Mouse (Mus musculus): ENCODE measurements around the gene Plekha5. TPM values are rescaled to one million over a fixed set of nuclear protein-coding genes. Genes with fewer than 3 reads are reported as not detected.
"Not testable (repeated sequence)": the region's sequence is repeated elsewhere in the genome, so short reads cannot be mapped to it uniquely, and the experiment has no call there.

The Plekha5 gene
- polyA plus RNA-seq, 1 experiment from 2014 or later = 62.1 TPM

DNA sequence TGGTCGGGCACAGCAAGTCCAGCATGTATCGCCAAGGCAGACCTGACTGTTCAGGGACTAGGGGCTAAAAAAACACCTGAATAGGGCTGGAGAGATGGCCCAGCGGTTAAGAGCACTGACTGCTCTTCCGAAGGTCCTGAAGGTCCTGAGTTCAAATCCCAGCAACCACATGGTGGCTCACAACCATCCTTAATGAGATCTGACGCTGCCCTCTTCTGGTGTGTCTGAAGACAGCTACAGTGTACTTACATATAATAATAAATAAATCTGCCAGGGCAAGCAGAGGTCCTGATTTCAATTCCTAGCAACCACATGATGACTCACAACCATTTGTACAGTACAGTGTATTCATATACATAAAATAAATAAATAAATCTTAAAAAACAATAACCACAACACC is 181.3 kb downstream of the Plekha5 start:
- ATAC-seq (replicated peaks; ENCODE audit: low FRiP score, low TSS enrichment, low read depth); H3K4me1 ChIP-seq (replicated peaks; ENCODE audit: control insufficient read depth, insufficient read depth, low read length); H3K27me3 ChIP-seq (replicated peaks; ENCODE audit: control insufficient read depth, insufficient read depth, low read length); H3K4me3 ChIP-seq (ENCODE audit: low read depth, low read length); H3K9ac ChIP-seq (ENCODE audit: low read length); H3K4me2 ChIP-seq (ENCODE audit: low read length); H3K27ac ChIP-seq (ENCODE audit: low read depth); H3K9me3 ChIP-seq (ENCODE audit: control insufficient read depth, low read length); H3K36me3 ChIP-seq (ENCODE audit: control insufficient read depth, insufficient read depth, low read length); DNase-seq (ENCODE audit: low spot score): not testable (repeated sequence)
- 91% methylated on average over 5 of the region's 5 CpGs for WGBS

DNA sequence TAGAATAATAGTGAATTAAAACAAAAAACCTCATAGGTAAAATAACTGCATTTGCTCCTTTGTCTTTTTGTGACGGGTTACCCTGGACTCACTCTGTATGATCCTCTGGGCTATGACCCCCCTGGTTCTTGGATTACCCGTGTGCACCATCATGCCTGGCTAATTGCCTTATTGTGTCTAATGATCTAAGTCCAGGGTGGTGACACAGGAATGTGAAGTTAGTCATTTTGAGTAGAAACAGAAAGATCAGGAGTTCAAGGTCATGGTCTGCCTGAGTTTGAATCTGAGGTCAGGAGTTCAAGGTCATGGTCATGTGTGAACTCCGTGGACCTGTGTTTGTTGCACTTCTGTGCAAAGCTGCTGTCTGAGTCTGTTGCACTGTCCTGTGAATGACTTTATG is 181.9 kb downstream of the Plekha5 start:
- no peaks in the 10 kb centered on the region for H3K27me3 ChIP-seq (replicated peaks; ENCODE audit: control insufficient read depth, insufficient read depth, low read length)
- no peaks in the 10 kb centered on the region for H3K36me3 ChIP-seq (ENCODE audit: control insufficient read depth, insufficient read depth, low read length)
- no peaks in the 10 kb centered on the region for H3K9me3 ChIP-seq (ENCODE audit: control insufficient read depth, low read length)
- H3K27ac ChIP-seq (ENCODE audit: low read depth) = no peak overlapping the region
- no peak overlapping the region for H3K9ac ChIP-seq (ENCODE audit: low read length)
- ATAC-seq (replicated peaks; ENCODE audit: low FRiP score, low TSS enrichment, low read depth) (no peak), DNase-seq (ENCODE audit: low spot score) (no peak)
- WGBS = 69% methylated on average over 3 of the region's 3 CpGs
- no peak overlapping the region for H3K4me3 ChIP-seq (ENCODE audit: low read depth, low read length)
- no peaks in the 10 kb centered on the region; the same call in 1 of the 2 replicates for H3K4me1 ChIP-seq (replicated peaks; ENCODE audit: control insufficient read depth, insufficient read depth, low read length)
- no peak overlapping the region for H3K4me2 ChIP-seq (ENCODE audit: low read length)

DNA sequence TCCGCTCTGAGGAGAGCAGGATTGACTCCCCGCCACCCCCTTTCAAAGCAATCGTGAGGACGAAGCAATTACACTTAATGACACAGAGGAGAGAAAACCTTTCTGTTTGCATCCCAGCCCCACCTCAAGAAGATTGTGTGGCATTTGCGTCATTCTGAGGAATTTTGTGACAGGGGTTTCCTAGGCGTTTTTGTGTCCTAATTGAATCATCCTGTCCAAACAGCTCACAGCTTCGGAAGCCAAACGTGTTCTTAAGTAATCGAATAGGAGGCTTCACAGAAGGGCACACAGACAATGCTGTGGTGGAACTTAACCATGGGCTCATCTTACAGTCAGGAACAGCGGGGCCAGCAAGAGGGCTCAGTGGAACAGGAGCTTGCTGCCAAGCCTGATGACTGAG is 182.7 kb downstream of the Plekha5 start:
- Histone ChIP-seq H3K36me3 (ENCODE audit: control insufficient read depth, insufficient read depth, low read length) (no peaks in the 10 kb centered on the region), H3K4me1 (replicated peaks; ENCODE audit: control insufficient read depth, insufficient read depth, low read length) (no peaks in the 10 kb centered on the region; the same call in 1 of the 2 replicates), H3K4me3 (ENCODE audit: low read depth, low read length) (no peak overlapping the region), H3K4me2 (ENCODE audit: low read length) (no peak overlapping the region), H3K27me3 (replicated peaks; ENCODE audit: control insufficient read depth, insufficient read depth, low read length) (no peaks in the 10 kb centered on the region), H3K9ac (ENCODE audit: low read length) (no peak overlapping the region), H3K27ac (ENCODE audit: low read depth) (no peak overlapping the region), H3K9me3 (ENCODE audit: control insufficient read depth, low read length) (no peaks in the 10 kb centered on the region)
- 66% methylated on average over 10 of the region's 10 CpGs for WGBS
- no peak for ATAC-seq (replicated peaks; ENCODE audit: low FRiP score, low TSS enrichment, low read depth)
- DNase-seq (ENCODE audit: low spot score) = no peak

DNA sequence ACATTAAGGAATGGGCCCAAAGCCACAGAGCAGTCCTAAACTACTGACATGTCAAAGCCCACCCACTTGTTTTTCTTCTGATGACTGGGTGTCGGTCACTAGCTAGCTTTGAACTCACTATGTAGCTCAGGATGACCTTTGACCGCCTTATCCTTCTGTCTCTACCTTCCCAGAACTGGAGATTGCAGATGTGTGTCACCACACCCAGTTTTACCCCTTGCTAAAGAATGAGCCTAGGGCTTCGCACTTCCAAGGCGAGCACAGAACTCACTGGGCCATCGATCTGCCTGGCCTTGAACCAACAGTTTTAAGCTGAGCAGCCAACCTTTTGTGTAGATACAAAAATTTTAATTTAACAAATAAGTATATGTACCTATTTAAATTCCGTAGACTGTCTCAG is 184.8 kb downstream of the Plekha5 start:
- Histone ChIP-seq H3K27ac (ENCODE audit: low read depth) (no peak overlapping the region), H3K4me2 (ENCODE audit: low read length) (no peak overlapping the region), H3K4me3 (ENCODE audit: low read depth, low read length) (no peak overlapping the region), H3K27me3 (replicated peaks; ENCODE audit: control insufficient read depth, insufficient read depth, low read length) (no peaks in the 10 kb centered on the region), H3K9me3 (ENCODE audit: control insufficient read depth, low read length) (no peaks in the 10 kb centered on the region), H3K4me1 (replicated peaks; ENCODE audit: control insufficient read depth, insufficient read depth, low read length) (no peaks in the 10 kb centered on the region), H3K9ac (ENCODE audit: low read length) (no peak overlapping the region), H3K36me3 (ENCODE audit: control insufficient read depth, insufficient read depth, low read length) (no peaks in the 10 kb centered on the region)
- WGBS = 90% methylated on average over 6 of the region's 6 CpGs
- no peak for ATAC-seq (replicated peaks; ENCODE audit: low FRiP score, low TSS enrichment, low read depth)
- DNase-seq (ENCODE audit: low spot score) = no peak

DNA sequence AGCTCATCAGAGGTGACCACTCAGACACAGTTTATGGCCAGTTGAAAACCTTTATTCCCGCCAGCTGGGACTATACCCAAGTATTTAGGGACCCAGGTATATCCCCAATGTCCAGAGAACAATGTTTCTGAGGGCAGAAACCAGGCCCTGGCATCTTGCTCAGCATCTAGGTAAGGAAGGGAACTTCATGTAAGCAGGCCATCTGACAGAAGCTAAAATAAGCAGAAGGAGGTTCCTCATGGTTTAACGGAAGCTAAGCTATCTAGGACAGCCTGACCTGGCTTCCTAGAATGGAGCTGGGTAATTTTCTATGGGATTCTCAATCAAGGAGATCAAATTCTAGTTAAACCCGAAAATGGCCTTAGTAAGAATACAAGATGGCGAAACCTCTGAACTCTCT is 185.7 kb downstream of the Plekha5 start:
- no peak for ATAC-seq (replicated peaks; ENCODE audit: low FRiP score, low TSS enrichment, low read depth)
- 87% methylated on average over 4 of the region's 4 CpGs for WGBS
- Histone ChIP-seq H3K27ac (ENCODE audit: low read depth) (no peak overlapping the region), H3K4me3 (ENCODE audit: low read depth, low read length) (no peak overlapping the region), H3K36me3 (ENCODE audit: control insufficient read depth, insufficient read depth, low read length) (no peaks in the 10 kb centered on the region), H3K4me1 (replicated peaks; ENCODE audit: control insufficient read depth, insufficient read depth, low read length) (no peaks in the 10 kb centered on the region), H3K27me3 (replicated peaks; ENCODE audit: control insufficient read depth, insufficient read depth, low read length) (no peaks in the 10 kb centered on the region), H3K9me3 (ENCODE audit: control insufficient read depth, low read length) (no peaks in the 10 kb centered on the region), H3K4me2 (ENCODE audit: low read length) (no peak overlapping the region), H3K9ac (ENCODE audit: low read length) (no peak overlapping the region)
- no peak for DNase-seq (ENCODE audit: low spot score)

DNA sequence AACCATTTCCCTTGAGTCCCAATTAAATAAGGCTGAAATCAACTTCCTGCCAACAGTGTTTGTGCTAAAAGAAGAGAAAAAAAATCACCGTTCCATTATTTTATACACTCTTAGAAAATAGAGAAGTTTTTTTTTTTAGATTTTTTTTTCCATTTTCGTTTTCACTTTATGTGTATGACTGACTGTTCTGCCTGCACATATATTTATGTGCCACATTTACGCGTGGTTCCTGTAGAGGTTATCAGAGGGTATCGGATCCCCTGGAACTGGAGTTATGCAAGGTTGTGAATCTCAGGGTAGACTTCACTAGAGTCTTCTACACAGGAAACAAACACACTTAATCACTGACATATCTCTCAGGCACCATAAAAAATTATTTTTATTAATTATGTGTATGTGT is 186.3 kb downstream of the Plekha5 start:
- WGBS = 91% methylated on average over 5 of the region's 5 CpGs
- H3K27ac ChIP-seq (ENCODE audit: low read depth) = no peak overlapping the region

DNA sequence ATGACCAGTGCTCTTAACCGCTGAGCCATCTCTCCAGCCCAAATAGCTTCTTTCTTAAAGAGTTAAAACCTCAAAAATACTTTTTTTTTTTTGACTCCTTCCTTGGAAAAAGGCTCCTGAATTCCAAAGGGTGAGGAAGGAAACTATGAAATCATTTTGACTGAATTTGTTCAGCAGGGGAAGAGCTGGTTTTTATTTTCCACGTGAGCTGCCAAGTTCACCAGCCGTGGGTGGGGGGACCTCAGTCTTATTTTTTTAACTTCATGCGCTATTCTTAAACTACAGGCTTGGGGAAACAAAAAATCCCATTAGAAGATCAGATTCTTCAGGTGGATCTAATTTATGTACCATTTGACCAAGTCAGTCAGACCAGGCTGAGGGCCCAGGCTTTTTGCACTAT is 187.4 kb downstream of the Plekha5 start:
- H3K9ac ChIP-seq (ENCODE audit: low read length) = no peak overlapping the region
- no peak overlapping the region for H3K4me3 ChIP-seq (ENCODE audit: low read depth, low read length)
- no peaks in the 10 kb centered on the region for H3K9me3 ChIP-seq (ENCODE audit: control insufficient read depth, low read length)
- DNase-seq (ENCODE audit: low spot score) (no peak), ATAC-seq (replicated peaks; ENCODE audit: low FRiP score, low TSS enrichment, low read depth) (no peak)
- no peak overlapping the region for H3K4me2 ChIP-seq (ENCODE audit: low read length)
- WGBS = 85% methylated on average over 4 of the region's 4 CpGs
- no peaks in the 10 kb centered on the region for H3K27me3 ChIP-seq (replicated peaks; ENCODE audit: control insufficient read depth, insufficient read depth, low read length)
- H3K27ac ChIP-seq (ENCODE audit: low read depth) = no peak overlapping the region
- H3K36me3 ChIP-seq (ENCODE audit: control insufficient read depth, insufficient read depth, low read length) = no peaks in the 10 kb centered on the region
- H3K4me1 ChIP-seq (replicated peaks; ENCODE audit: control insufficient read depth, insufficient read depth, low read length) = no peaks in the 10 kb centered on the region

More for the DNA sequence above, 186.3 kb downstream of the Plekha5 start:
- Histone ChIP-seq H3K9ac (ENCODE audit: low read length) (no peak overlapping the region), H3K36me3 (ENCODE audit: control insufficient read depth, insufficient read depth, low read length) (no peaks in the 10 kb centered on the region), H3K4me1 (replicated peaks; ENCODE audit: control insufficient read depth, insufficient read depth, low read length) (no peaks in the 10 kb centered on the region), H3K27me3 (replicated peaks; ENCODE audit: control insufficient read depth, insufficient read depth, low read length) (no peaks in the 10 kb centered on the region), H3K4me3 (ENCODE audit: low read depth, low read length) (no peak overlapping the region), H3K9me3 (ENCODE audit: control insufficient read depth, low read length) (no peaks in the 10 kb centered on the region), H3K4me2 (ENCODE audit: low read length) (no peak overlapping the region)
- DNase-seq (ENCODE audit: low spot score) (no peak), ATAC-seq (replicated peaks; ENCODE audit: low FRiP score, low TSS enrichment, low read depth) (no peak)

DNA sequence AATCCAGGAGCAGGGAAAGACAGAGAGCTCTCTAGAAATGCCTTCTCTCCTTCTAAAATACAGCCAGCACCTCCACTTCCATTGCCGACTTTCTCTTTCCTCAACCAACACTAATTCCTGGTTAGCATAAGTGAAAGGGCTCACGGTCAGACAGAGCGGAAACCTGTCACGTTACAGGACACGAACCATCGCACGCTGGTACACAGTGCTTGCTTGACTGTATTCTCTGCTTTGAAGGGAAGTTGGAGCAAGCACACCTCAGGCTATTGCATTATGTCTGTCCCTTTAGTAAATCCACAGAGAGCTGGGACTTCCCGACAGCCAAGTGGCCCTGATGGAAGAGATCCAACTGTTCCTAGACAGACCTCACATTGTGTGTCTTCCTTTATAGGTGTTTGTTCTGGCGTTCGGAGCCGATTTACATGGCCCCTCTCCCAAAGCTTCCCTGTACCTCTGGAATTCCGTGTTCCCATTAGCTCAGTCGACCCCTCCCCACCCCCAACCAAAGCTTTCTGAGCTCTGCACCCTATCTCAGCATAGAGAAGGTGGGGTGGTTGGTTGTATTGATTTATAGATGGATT is 188.1 kb downstream of the Plekha5 start:
- H3K36me3 ChIP-seq (ENCODE audit: control insufficient read depth, insufficient read depth, low read length) = no peaks in the 10 kb centered on the region
- 85% methylated on average over 13 of the region's 13 CpGs for WGBS
- H3K4me2 ChIP-seq (ENCODE audit: low read length) = no peak overlapping the region
- H3K27me3 ChIP-seq (replicated peaks; ENCODE audit: control insufficient read depth, insufficient read depth, low read length) = no peaks in the 10 kb centered on the region
- H3K27ac ChIP-seq (ENCODE audit: low read depth) = no peak overlapping the region
- H3K9me3 ChIP-seq (ENCODE audit: control insufficient read depth, low read length) = no peaks in the 10 kb centered on the region
- ATAC-seq (replicated peaks; ENCODE audit: low FRiP score, low TSS enrichment, low read depth) (no peak), DNase-seq (ENCODE audit: low spot score) (no peak)
- no peak overlapping the region for H3K4me3 ChIP-seq (ENCODE audit: low read depth, low read length)
- no peaks in the 10 kb centered on the region for H3K4me1 ChIP-seq (replicated peaks; ENCODE audit: control insufficient read depth, insufficient read depth, low read length)
- H3K9ac ChIP-seq (ENCODE audit: low read length) = no peak overlapping the region

DNA sequence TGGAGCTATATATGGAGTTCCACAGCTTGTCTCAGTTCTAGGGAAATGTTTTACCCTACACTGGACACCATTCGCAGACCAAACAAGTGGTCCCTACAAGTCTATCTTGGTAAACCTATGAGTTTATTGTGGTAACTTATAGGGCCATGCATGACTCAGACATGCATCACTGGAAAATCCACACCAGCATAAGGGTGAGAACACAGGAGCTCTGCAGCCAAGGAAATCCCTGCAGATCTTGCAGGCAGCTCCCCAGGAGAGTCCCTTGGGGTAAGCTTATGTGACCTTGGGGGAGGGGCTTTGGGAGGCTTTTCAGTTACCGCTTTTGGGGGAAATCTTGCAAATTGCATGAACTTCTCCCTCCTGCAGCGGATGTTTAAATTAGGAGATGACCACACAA is 190.0 kb downstream of the Plekha5 start:
- no peak for ATAC-seq (replicated peaks; ENCODE audit: low FRiP score, low TSS enrichment, low read depth)
- Histone ChIP-seq H3K9me3 (ENCODE audit: control insufficient read depth, low read length) (no peaks in the 10 kb centered on the region), H3K36me3 (ENCODE audit: control insufficient read depth, insufficient read depth, low read length) (no peaks in the 10 kb centered on the region), H3K4me2 (ENCODE audit: low read length) (no peak overlapping the region), H3K9ac (ENCODE audit: low read length) (no peak overlapping the region), H3K4me1 (replicated peaks; ENCODE audit: control insufficient read depth, insufficient read depth, low read length) (no peaks in the 10 kb centered on the region), H3K27me3 (replicated peaks; ENCODE audit: control insufficient read depth, insufficient read depth, low read length) (no peaks in the 10 kb centered on the region), H3K27ac (ENCODE audit: low read depth) (no peak overlapping the region), H3K4me3 (ENCODE audit: low read depth, low read length) (no peak overlapping the region)
- DNase-seq (ENCODE audit: low spot score) = no peak
- WGBS = 79% methylated on average over 3 of the region's 3 CpGs

Measured in intestine, embryonic 14.5 days (tissue).